Mouse (Mus musculus) monocyte, adult 2 months (primary cell): ENCODE data around the gene Dqx1.

Source experiments
- DNase-seq, 2 experiments: peaks; one replicate each; pipeline ENCODE4 v3.0.0; 2022; ENCODE audit warnings: low spot score in 2 of 2, low read depth in 1 of 2

Dqx1 gene

GRCm38 (mm10) chr6:83103130-83103650 lies 45.5 kb downstream of the Dqx1 start:
- no peak for DNase-seq

- no peak for DNase-seq
Observed at GRCm38 (mm10) chr6:83104158-83104557, 46.5 kb downstream of the Dqx1 start.

GRCm38 (mm10) chr6:83107566-83108400 lies 50.1 kb downstream of the Dqx1 start:
- peak in 1 of 2 experiments; percentile 73 for DNase-seq

- peak in 1 of 2 experiments; percentile 51 for DNase-seq
Observed at GRCm38 (mm10) chr6:83108762-83109668, 51.4 kb downstream of the Dqx1 start, which contains the start of gene Mrpl53. Mrpl53 (plus strand) TSS chr6:83109040.

- no peak for DNase-seq
Observed at GRCm38 (mm10) chr6:83111510-83112136, 54.0 kb downstream of the Dqx1 start.

- peak; percentile 77 to 90 for DNase-seq
Observed at GRCm38 (mm10) chr6:83115011-83115671, 57.5 kb downstream of the Dqx1 start, which contains the start of gene Mogs. Mogs (plus strand) TSS chr6:83115496.

GRCm38 (mm10) chr6:83115682-83116372 lies 58.2 kb downstream of the Dqx1 start:
- DNase-seq, result no peak

GRCm38 (mm10) chr6:83116373-83117164 lies 58.9 kb downstream of the Dqx1 start:
- DNase-seq, result no peak
